Mouse (Mus musculus) midbrain, embryonic 10.5 days (tissue): Measurements from ENCODE around the gene Ddx31. TPM values are rescaled to one million over a fixed set of nuclear protein-coding genes. Genes with fewer than 3 reads are reported as not detected.
A peak's percentile ranks its signal among the peaks of the same experiment; 100 is the strongest.

Experiments
- DNase-seq: peaks from one replicate; pipeline ENCODE4 v3.0.0-alpha.2; 2017; ENCODE audit warnings: low spot score
- H3K27ac ChIP-seq: fragments of 300-500 bp; sonication (generic); replicated peaks from 2 replicates; pipeline ENCODE4 v1.5.1; 2016; ENCODE audit warnings: mild to moderate bottlenecking
- H3K27me3 ChIP-seq: fragments of 300-500 bp; sonication (generic); 2 replicates; pipeline ENCODE4 v1.6.1; 2016; ENCODE audit warnings: low read depth, mild to moderate bottlenecking; ENCODE audit not compliant: poor library complexity, severe bottlenecking
- H3K36me3 ChIP-seq: fragments of 300-500 bp; sonication (generic); 2 replicates; pipeline ENCODE4 v1.6.1; 2016; ENCODE audit warnings: mild to moderate bottlenecking, moderate library complexity
- H3K4me1 ChIP-seq: fragments of 300-500 bp; sonication (generic); 2 replicates; pipeline ENCODE4 v1.6.1; 2016
- H3K4me3 ChIP-seq: fragments of 300-500 bp; sonication (generic); 2 replicates; pipeline ENCODE4 v1.5.1; 2016; ENCODE audit warnings: mild to moderate bottlenecking, moderate library complexity
- H3K9me3 ChIP-seq: fragments of 300-500 bp; sonication (generic); replicated peaks from 2 replicates; pipeline ENCODE4 v1.6.1; 2016; ENCODE audit warnings: mild to moderate bottlenecking
- WGBS: fragments of 180-500 bp; shearing (Covaris S2); methylation state at CpG from one replicate; pipeline ENCODE4 v1.1.7; 2016; 5-methylcytosine and 5-hydroxymethylcytosine counted together
- polyA plus RNA-seq: library from polyadenylated mRNA; unstranded; fragments of >200 nt; fragmentation: Nextera tagmentation; extraction: Ambion mirVana; gene quantifications from 2 replicates; pipeline ENCODE4 v1.2.1, GENCODE M21; 2016

The Ddx31 gene
- polyA plus RNA-seq, 1 experiment from 2014 or later: 22.0 TPM

DNA sequence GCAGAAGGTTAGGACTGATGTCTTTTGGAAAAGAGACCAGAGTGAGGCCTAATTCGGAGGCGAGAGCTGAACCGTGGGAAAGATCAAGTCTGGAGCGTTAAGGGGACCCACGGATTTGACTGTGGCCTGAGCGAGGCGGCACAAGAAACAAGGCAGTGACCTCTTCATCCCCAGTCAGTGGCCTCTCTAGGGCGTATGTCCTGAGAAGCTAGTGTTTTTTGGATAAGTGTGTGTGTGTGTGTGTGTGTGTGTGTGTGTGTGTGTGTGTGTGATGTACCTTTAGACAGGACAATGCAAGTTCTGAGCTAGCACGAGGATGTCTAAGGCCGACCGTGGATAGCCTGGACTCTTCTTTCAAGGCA is 76.9 kb downstream of the Ddx31 start:
- peak overlapping the region; percentile 53 for H3K4me3 ChIP-seq
- no peaks in the 10 kb centered on the region for H3K36me3 ChIP-seq
- no peaks in the 10 kb centered on the region for H3K9me3 ChIP-seq
- H3K27me3 ChIP-seq: peaks cover 100% of the 10 kb centered on the region
- WGBS: 2% methylated on average over 11 of the region's 11 CpGs
- H3K27ac ChIP-seq: peak overlapping the region; percentile 86
- no peak for DNase-seq
- peaks cover 44% of the 10 kb centered on the region for H3K4me1 ChIP-seq

DNA sequence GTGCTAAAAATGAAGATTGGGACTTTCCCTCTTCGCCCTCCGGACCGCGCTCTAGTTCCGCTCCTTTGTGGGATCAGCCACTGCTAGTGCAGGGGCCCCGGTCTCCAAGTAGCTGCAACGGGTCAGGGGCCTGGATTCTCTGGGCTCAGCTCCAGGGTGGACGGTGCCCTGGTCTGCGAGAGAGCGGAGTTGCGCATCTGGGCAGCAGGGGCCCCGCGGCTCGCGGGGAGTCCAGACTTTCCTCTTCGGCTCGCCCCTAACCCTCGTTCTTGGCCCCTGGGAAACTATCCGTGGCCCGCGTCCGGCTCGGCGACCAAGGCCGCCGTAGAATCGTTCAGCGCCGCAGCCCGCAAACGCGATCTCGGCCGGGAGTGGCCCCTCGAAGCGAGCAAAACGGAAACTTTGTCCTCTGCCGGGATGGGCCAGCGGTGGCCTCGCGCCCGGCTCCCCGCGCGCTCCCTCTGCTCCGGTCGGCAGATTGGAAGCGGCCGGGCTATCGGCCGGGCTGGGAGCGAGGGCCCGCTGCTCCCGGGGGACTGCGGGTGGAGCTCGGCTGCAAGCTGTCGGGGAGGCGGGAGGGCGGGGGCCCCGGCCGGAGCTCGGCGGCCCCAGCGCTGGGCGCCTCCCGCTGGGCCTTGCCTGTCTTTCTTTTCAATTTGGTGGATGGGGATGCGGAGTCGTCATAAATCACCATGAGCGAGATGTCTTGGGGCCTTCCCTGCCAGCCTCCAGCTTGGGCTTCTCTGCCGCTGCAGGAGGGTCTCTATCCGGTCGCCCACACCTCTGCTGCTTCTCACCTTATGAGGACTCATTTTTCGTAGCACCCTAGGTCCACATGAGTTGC is 77.5 kb downstream of the Ddx31 start:
- peak overlapping the region; percentile 86 for H3K27ac ChIP-seq
- peak; percentile 62 for DNase-seq

DNA sequence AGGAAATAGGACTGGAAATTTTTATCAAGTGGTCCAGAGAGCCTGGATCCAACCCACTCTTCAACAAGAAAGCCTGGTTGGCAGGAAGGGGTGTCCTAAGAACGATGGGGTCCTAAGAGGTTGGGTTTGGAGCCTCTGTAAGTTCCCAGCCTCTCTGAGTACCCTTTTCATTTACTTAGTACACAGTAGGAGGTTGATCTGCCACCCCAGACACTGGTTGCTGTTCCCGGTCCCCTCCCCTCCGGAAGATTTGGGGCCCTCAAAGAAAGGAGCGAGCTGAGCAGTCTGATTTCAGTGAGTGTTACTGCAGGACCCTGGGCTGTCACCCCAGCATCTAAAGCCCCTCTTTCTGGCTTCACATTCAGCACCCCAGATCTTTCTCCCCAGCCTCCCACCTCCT is 78.8 kb downstream of the Ddx31 start:
- WGBS: 0% methylated on average over 4 of the region's 4 CpGs
- H3K36me3 ChIP-seq: no peaks in the 10 kb centered on the region
- H3K9me3 ChIP-seq: no peaks in the 10 kb centered on the region
- peak overlapping the region; percentile 53; the same call in 1 of the 2 replicates for H3K4me3 ChIP-seq
- peak overlapping the region; percentile 86; the same call in 1 of the 2 replicates for H3K27ac ChIP-seq
- H3K4me1 ChIP-seq: peaks cover 41% of the 10 kb centered on the region
- DNase-seq: no peak
- H3K27me3 ChIP-seq: peaks cover 99% of the 10 kb centered on the region

More for the DNA sequence above, 77.5 kb downstream of the Ddx31 start:
- Histone ChIP-seq H3K4me3 (peak overlapping the region; percentile 53), H3K27me3 (peaks cover 100% of the 10 kb centered on the region), H3K4me1 (peaks cover 40% of the 10 kb centered on the region), H3K9me3 (no peaks in the 10 kb centered on the region), H3K36me3 (no peaks in the 10 kb centered on the region)
- under 1% methylated on average over 73 of the region's 73 CpGs for WGBS

DNA sequence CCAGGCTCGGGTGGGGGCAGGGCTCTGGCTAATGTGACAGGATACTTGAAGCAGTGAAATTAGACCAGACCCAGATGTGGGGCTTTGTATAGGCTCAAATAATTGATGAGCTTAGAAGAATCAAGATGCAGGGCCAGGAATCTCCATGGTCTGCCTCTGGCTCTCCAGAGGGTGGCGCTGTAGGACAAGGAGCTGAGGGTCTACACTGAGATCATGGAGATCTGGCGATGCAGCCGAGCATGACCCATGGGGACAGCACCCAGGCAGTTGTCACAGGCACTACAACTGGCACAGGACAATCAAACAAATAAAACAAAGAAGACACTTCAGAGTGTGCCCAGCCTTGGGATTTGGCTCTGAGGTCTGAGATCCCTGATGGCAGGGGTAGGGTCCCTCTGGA is 83.7 kb downstream of the Ddx31 start:
- peaks cover 8% of the 10 kb centered on the region; the same call in 1 of the 2 replicates for H3K4me1 ChIP-seq
- no peaks in the 10 kb centered on the region for H3K9me3 ChIP-seq
- H3K27me3 ChIP-seq: peaks cover 94% of the 10 kb centered on the region
- 2% methylated on average over 4 of the region's 4 CpGs for WGBS
- DNase-seq: peak; percentile 84
- no peak overlapping the region for H3K4me3 ChIP-seq
- H3K36me3 ChIP-seq: no peaks in the 10 kb centered on the region
- no peak overlapping the region for H3K27ac ChIP-seq

DNA sequence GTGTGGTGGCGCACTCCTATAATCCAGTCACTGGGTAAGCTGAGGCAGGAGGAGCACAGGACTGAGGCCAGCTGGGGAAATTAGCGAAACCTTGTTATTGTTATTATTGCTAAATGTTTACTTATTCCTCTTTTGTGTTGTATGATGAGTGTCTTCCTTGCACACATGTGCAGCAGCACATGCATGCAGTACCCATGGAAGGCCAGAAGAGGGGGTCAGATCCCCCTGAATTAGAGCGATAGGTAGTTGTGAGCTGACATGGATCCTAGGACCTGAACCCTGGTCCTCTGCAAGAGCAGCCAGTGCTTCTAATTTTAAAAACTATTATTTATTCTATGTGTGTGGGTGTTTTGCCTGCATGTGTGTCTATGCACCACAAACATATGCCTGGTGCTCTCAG is 90.4 kb downstream of the Ddx31 start:
- H3K36me3 ChIP-seq: no peaks in the 10 kb centered on the region
- no peaks in the 10 kb centered on the region for H3K9me3 ChIP-seq
- 93% methylated on average over 3 of the region's 3 CpGs for WGBS
- no peak overlapping the region for H3K27ac ChIP-seq
- no peak overlapping the region for H3K4me3 ChIP-seq
- no peak for DNase-seq
- peaks cover 7% of the 10 kb centered on the region for H3K4me1 ChIP-seq
- peaks cover 47% of the 10 kb centered on the region for H3K27me3 ChIP-seq

DNA sequence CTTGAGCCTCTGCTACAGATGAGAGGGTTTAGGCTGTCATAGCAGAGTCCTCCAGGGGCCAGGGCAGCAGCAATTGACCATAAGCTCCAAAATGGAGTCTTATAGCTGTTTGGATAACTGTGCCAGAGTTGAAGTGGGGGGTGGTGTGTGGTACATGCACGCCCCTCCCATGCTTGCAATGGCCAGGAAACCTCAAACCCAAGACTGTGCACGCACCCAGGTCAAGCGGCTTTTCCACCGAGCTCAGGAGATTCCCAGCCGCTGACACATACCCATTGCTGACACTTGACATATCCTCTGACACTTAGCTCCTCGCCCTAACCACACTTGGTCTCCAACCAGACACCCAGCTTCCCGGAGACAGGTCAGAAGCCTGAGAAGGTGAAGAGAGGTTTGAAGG is 98.8 kb downstream of the Ddx31 start:
- Histone ChIP-seq H3K9me3 (no peaks in the 10 kb centered on the region), H3K27ac (no peak overlapping the region), H3K36me3 (no peaks in the 10 kb centered on the region), H3K4me1 (peaks cover 27% of the 10 kb centered on the region), H3K4me3 (no peak overlapping the region), H3K27me3 (peaks cover 29% of the 10 kb centered on the region)
- 87% methylated on average over 7 of the region's 7 CpGs for WGBS
- DNase-seq: no peak

DNA sequence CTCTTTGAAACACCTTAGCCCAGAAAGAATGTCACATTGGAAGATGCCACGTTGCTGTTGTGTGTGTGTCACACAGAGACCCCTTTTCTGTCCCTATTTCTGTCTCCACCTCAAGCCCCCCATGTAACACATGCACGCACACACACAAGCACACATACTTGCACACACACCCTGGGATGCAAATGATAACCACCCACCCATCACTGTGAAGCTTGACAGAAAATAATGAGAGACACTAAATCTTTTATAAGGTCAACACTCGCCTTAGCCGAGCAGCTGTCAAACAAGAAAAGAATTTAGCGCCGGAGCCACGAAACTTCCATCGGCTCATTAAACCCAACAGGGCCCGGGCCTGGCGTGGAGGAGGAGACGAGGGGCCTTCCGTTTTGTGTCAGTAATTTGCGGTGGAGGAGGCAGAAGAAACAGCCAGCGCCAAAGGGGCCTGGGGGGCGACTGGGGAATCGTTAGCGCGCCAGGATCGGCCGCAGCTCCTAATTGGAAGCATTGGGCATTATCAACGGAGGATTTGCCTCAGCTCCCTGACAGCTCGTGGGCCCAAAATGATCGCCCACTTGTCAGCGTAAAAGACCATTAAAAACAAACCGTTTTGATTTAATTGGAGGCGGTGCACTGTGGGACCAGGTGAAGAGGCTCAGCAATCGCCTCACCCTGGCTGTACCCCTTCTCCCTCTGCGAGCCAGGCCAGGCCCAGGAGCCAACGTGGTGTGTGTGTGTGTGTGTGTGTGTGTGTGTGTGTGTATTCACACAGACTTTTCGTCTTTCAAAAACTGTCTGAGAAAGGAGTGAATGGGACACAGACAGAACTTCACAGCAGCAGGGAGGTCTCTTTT is 103.7 kb downstream of the Ddx31 start:
- Histone ChIP-seq H3K9me3 (no peaks in the 10 kb centered on the region), H3K27ac (peak overlapping the region; percentile 28; the same call in 1 of the 2 replicates), H3K27me3 (peaks cover 53% of the 10 kb centered on the region), H3K4me1 (peaks cover 40% of the 10 kb centered on the region), H3K4me3 (no peak overlapping the region; the same call in 1 of the 2 replicates), H3K36me3 (no peaks in the 10 kb centered on the region)
- DNase-seq: no peak
- 66% methylated on average over 30 of the region's 30 CpGs for WGBS

DNA sequence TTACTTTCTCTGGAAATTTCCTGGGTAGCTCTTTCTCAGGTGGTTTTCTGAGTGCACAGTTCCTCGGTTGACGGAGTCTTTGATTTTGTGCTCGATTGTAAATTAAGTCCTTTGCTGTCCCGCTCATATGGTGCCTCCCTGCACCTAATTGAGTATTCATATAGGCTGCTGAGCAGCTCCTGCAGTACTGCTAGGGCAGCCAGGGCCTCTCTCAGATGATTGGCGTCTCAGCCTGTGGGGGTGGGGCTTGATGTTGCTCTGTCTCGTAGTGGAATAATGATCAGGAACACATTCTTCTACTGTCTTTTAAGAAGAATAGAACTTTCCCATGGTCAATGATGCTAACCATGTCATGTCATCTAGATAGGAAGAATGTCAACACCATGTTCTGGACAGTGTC is 105.2 kb downstream of the Ddx31 start:
- Histone ChIP-seq H3K4me3 (no peak overlapping the region), H3K4me1 (peaks cover 33% of the 10 kb centered on the region), H3K9me3 (no peaks in the 10 kb centered on the region), H3K36me3 (no peaks in the 10 kb centered on the region), H3K27ac (no peak overlapping the region), H3K27me3 (peaks cover 49% of the 10 kb centered on the region)
- WGBS: 79% methylated on average over 6 of the region's 6 CpGs
- no peak for DNase-seq

DNA sequence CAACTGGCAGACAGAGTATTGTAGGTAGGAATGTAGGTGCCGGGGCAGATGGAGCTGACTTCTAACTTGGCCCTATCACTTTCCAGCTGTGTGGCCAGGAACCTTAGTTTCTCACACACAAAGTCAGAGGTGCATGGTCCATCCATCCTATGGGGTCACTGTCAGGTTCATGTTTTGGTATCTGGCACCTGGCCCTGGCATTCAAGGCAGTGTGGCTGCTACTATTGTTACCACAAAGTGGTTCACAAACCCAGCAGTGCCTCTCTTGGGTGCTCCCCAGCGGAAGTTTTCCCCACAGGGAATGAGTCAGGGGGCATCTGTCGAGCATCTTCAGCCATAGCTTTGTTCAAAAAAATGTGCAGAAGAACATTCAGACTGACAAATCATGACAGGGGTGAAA is 106.1 kb downstream of the Ddx31 start:
- H3K36me3 ChIP-seq: no peaks in the 10 kb centered on the region
- peaks cover 45% of the 10 kb centered on the region for H3K27me3 ChIP-seq
- 94% methylated on average over 3 of the region's 3 CpGs for WGBS

DNA sequence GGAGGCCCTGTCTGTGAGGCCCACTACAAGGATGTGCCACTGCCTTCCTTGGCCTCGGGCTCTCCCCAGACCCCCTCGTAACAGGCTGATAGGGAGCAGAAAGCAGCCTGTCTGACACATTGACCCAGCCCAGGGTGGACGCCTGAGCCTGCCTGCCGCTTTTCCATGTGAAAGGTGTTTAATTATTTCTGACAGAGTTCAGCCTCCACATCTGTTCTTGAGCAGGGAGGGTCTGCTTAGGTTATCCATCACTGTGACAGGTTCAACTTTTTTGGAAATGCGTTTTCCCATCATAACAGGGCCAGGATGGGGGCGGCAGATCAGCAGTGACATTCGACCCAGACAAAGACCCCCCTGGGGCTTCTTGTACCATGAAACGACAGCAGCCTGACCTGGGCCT is 112.8 kb downstream of the Ddx31 start:
- no peak for DNase-seq
- no peaks in the 10 kb centered on the region for H3K9me3 ChIP-seq
- H3K4me3 ChIP-seq: no peak overlapping the region
- peaks cover 19% of the 10 kb centered on the region for H3K4me1 ChIP-seq
- peaks cover 34% of the 10 kb centered on the region for H3K27me3 ChIP-seq
- no peaks in the 10 kb centered on the region for H3K36me3 ChIP-seq
- no peak overlapping the region; the same call in 1 of the 2 replicates for H3K27ac ChIP-seq
- whole genome bisulfite sequencing: 66% methylated on average over 8 of the region's 8 CpGs

More for the DNA sequence above, 106.1 kb downstream of the Ddx31 start:
- H3K9me3 ChIP-seq: no peaks in the 10 kb centered on the region
- H3K4me1 ChIP-seq: peaks cover 33% of the 10 kb centered on the region
- no peak overlapping the region for H3K27ac ChIP-seq
- no peak for DNase-seq
- no peak overlapping the region for H3K4me3 ChIP-seq

DNA sequence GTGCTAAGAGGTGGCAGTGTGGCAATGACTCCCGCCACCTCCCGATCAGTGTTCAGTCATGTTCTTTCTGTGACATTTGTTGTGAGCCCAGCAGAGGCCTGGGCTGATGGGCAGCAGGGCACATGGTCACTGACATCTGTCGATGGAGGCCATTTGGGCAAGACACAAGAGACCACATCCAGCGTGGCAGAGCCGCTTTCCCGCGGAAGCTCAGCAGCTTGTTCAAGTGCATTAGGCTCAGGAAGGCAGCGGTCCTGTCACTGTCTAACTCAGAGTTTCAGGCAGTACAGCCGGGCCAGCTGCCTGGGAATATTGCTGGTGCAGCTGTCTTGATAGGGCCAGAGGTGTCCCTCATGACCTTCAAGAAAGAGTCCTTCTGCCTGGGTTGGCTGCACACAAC is 114.4 kb downstream of the Ddx31 start:
- Histone ChIP-seq H3K4me1 (peaks cover 16% of the 10 kb centered on the region), H3K36me3 (no peaks in the 10 kb centered on the region), H3K27ac (no peak overlapping the region), H3K9me3 (no peaks in the 10 kb centered on the region), H3K4me3 (no peak overlapping the region), H3K27me3 (peaks cover 32% of the 10 kb centered on the region)
- DNase-seq: peak; percentile 35
- 84% methylated on average over 9 of the region's 9 CpGs for WGBS
